In the genomic region with DNA sequence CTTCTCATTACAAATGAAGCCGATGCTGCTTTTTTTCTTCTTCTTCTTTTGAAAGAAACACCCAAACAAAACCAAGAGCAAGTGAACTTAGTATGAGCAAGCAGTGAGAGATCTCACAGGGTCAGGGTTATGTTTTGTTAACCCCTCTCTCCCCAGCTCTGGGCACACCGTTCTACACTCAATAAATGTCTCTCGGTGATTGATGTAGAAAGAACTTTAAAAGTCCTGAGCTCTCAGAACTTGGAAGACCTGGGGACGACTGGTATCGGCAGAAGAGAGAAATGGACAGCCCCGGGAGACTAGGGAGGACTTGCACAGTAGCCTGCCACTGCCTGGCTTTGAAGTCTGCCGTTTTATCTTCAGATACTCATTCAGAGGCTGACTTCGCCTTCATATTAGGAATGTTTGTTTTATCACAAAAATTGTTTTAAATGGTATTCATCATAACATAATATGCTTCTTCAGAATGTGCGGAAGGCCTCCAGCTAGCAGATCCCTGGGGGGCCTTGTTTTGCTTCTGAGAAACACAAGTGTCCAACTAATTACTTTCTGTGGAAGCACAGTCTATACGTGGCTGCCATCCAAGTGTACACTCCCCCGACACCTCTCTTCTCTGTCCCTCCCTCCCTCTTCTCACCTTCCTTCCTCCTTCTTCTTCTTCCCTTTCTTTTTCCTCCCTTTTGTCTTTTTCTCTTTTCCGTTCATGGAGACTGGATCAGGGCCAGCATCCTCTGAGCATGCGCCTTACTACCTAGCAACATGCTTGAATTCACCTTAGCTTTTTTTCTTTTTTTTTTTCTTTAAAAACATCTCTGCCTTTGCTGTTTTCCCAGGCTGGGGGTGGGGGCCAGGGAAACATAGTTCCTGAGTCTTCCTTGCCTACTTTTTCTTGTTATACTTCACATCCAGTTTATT, we compare ENCODE assay signal across 10 mouse cellular contexts.
A peak's percentile ranks its signal among the peaks of the same experiment; 100 is the strongest.
DNase-seq lines count a peak whose midpoint lies in the region; ATAC-seq and TF ChIP-seq lines count a peak whose summit lies in the region.
"Had no signal": no experiment of that assay in that cellular context is flagged by ENCODE, and none has a peak within 500 bp of the region (broad histone marks: within the 10 kb centered on the region; RNA-seq: fewer than 3 reads in every experiment).

No protein-coding gene starts in this region.

- DNase-seq in heart, adult 8-10 months (ENCODE audit: low spot score), result no peak
- no peak for DNase-seq in layer of hippocampus, adult 2 months (ENCODE audit: low spot score in 2 of 2)
- DNase-seq in layer of hippocampus, adult 8-10 months (ENCODE audit: low spot score in 2 of 2), result no peak
- DNase-seq in brain, adult 2 months (ENCODE audit: low read depth, low spot score), result peak; percentile 10
- peak; percentile 43 for DNase-seq in embryo, embryonic 11 days
- DNase-seq in ovary, postnatal 10 days (ENCODE audit: low spot score), result no peak
- DNase-seq: lung, postnatal 4 days had no signal

- H3K4me1 ChIP-seq in heart, embryonic 15.5 days (replicated peaks), result peaks cover 7% of the 10 kb centered on the region

- H3K4me2 ChIP-seq in heart, embryonic 15.5 days, result peak overlapping the region; percentile 6; the same call in 1 of the 2 replicates
- H3K4me2 ChIP-seq: limb, embryonic 15.5 days had no signal

- ATAC-seq in heart, embryonic 15.5 days (replicated peaks; ENCODE audit: insufficient number of reproducible peaks, insufficient read depth, low FRiP score, low read depth), result no peak
- ATAC-seq: activated CD4-positive, CD25-positive, alpha-beta regulatory T cell, adult 4 months had no signal

- no peak overlapping the region for H3K4me3 ChIP-seq in heart, embryonic 15.5 days
- peak overlapping the region; percentile 33 for H3K4me3 ChIP-seq in layer of hippocampus, adult 2 months
- H3K4me3 ChIP-seq: limb, embryonic 15.5 days had no signal

- 34% methylated on average over 13 of the region's 13 CpGs for WGBS in heart, embryonic 15.5 days

- no peak overlapping the region for H3K27ac ChIP-seq in heart, embryonic 15.5 days
- no peak overlapping the region for H3K27ac ChIP-seq in layer of hippocampus, adult 2 months
- H3K27ac ChIP-seq: limb, embryonic 15.5 days had no signal

- H3K9me3 ChIP-seq in heart, embryonic 15.5 days (replicated peaks), result no peaks in the 10 kb centered on the region; the same call in 1 of the 2 replicates
- H3K9me3 ChIP-seq: limb, embryonic 15.5 days had no signal

- no peak for TF ChIP-seq CTCF in layer of hippocampus, adult 2 months (conservative IDR thresholded peaks at IDR 0.05)

- H3K27me3 ChIP-seq in heart, embryonic 15.5 days, result no peaks in the 10 kb centered on the region
- H3K27me3 ChIP-seq: limb, embryonic 15.5 days had no signal

- no peak overlapping the region for H3K9ac ChIP-seq in heart, embryonic 15.5 days
- H3K9ac ChIP-seq: limb, embryonic 15.5 days had no signal

- no peaks in the 10 kb centered on the region for H3K36me3 ChIP-seq in heart, embryonic 15.5 days
- H3K36me3 ChIP-seq: limb, embryonic 15.5 days had no signal

Comparison
In these comparisons a context has a peak if more than half of its experiments do, and no peak if none do; other contexts are left out.
1. DNase-seq: peak in brain, adult 2 months (single experiment) and embryo, embryonic 11 days (single experiment); none in heart, adult 8-10 months (single experiment), layer of hippocampus, adult 2 months (0 of 2), layer of hippocampus, adult 8-10 months (0 of 2) and ovary, postnatal 10 days (single experiment).